Mouse (Mus musculus) cerebellum, adult 2 months (tissue): ENCODE results near the gene Pml. TPM values are rescaled to one million over a fixed set of nuclear protein-coding genes. Genes with fewer than 3 reads are reported as not detected.

Source experiments
- DNase-seq, 2 experiments: peaks; one replicate each; pipeline ENCODE4 v3.0.0; 2021
- H3K27ac ChIP-seq: fragments of 200-500 bp; 2 replicates; pipeline ENCODE4 v1.5.1; 2012; ENCODE audit warnings: low read length, control low read depth, inconsistent platforms; ENCODE audit not compliant: insufficient read depth
- H3K27me3 ChIP-seq: fragments of 200-500 bp; 2 replicates; pipeline ENCODE4 v1.6.1; 2012; ENCODE audit warnings: inconsistent platforms, mild to moderate bottlenecking, low read length, moderate library complexity; ENCODE audit not compliant: control insufficient read depth, insufficient read depth
- H3K4me1 ChIP-seq: fragments of 200-500 bp; 2 replicates; pipeline ENCODE4 v1.6.1; 2011; ENCODE audit warnings: low read length; ENCODE audit not compliant: control insufficient read depth, insufficient read depth
- H3K4me3 ChIP-seq: fragments of 200-500 bp; replicated peaks from 2 replicates; pipeline ENCODE3; 2011; ENCODE audit warnings: mild to moderate bottlenecking, low read depth, low read length, control low read depth; ENCODE audit not compliant: insufficient read depth
- CTCF ChIP-seq: fragments of 200-500 bp; IDR thresholded peaks from 2 replicates; pipeline ENCODE4 v1.5.1; 2011; ENCODE audit warnings: low read depth, mild to moderate bottlenecking, control low read depth, low read length, moderate library complexity, borderline replicate concordance; ENCODE audit not compliant: insufficient read depth
- POLR2A ChIP-seq: fragments of 200-500 bp; IDR thresholded peaks from 2 replicates; pipeline ENCODE4 v1.6.1; 2011; ENCODE audit warnings: low read length, control low read depth, borderline replicate concordance; ENCODE audit not compliant: insufficient read depth
- WGBS: fragments of 180-500 bp; shearing (Covaris S2); methylation state at CpG from one replicate; pipeline ENCODE4 v1.1.7; 2018; 5-methylcytosine and 5-hydroxymethylcytosine counted together
- polyA plus RNA-seq: library from polyadenylated mRNA; depleted of rRNA; stranded (reverse); fragments of >200 nt; gene quantifications from 2 replicates; pipeline ENCODE4 v1.2.3, GENCODE M21; 2012; rRNA removed

Gene Pml
- polyA plus RNA-seq = 9.9 and 12.2 TPM in 2 replicates

- peaks cover 9% of the 10 kb centered on the region for H3K4me1 ChIP-seq
- H3K4me3 ChIP-seq = peak within 1 kb of the TSS; percentile 99
- peak; percentile 69 to 72 for DNase-seq
- TF ChIP-seq CTCF = 0 out of 2 replicates have a peak, but pooled peaks have one; percentile 29
- peak; percentile 37; the same call in 1 of the 2 replicates for TF ChIP-seq POLR2A
- peak within 1 kb of the TSS; percentile 60; the same call in 1 of the 2 replicates for H3K27ac ChIP-seq
- WGBS = under 1% methylated on average over 16 of the region's 16 CpGs
- H3K27me3 ChIP-seq = no peaks in the 10 kb centered on the region
Measured at GRCm38 (mm10) chr9:58249592-58250192, at the start of gene Pml. TSS of gene Pml (minus strand) at chr9:58249786.

- 37% methylated on average over 4 of the region's 4 CpGs for WGBS
- Histone ChIP-seq H3K27ac (no peak overlapping the region), H3K27me3 (no peaks in the 10 kb centered on the region), H3K4me1 (no peaks in the 10 kb centered on the region), H3K4me3 (no peak overlapping the region)
- TF ChIP-seq POLR2A (no peak), CTCF (no peak)
- DNase-seq = no peak
Measured at GRCm38 (mm10) chr9:58297961-58298477, 48.4 kb upstream of the Pml start.

GRCm38 (mm10) chr9:58297065-58297464 is 47.5 kb upstream of the Pml start:
- DNase-seq = no peak
- no peaks in the 10 kb centered on the region for H3K4me1 ChIP-seq
- 85% methylated on average over 6 of the region's 6 CpGs for WGBS
- H3K27me3 ChIP-seq = no peaks in the 10 kb centered on the region
- H3K4me3 ChIP-seq = no peak overlapping the region
- H3K27ac ChIP-seq = no peak overlapping the region
- TF ChIP-seq CTCF (no peak), POLR2A (no peak)

- 55% methylated on average over 9 of the region's 9 CpGs for WGBS
- Histone ChIP-seq H3K4me3 (no peak overlapping the region), H3K4me1 (no peaks in the 10 kb centered on the region), H3K27me3 (no peaks in the 10 kb centered on the region), H3K27ac (no peak overlapping the region)
- DNase-seq = no peak
- TF ChIP-seq CTCF = no peak
- no peak for TF ChIP-seq POLR2A
Measured at GRCm38 (mm10) chr9:58295766-58296361, 46.3 kb upstream of the Pml start.

- Histone ChIP-seq H3K27ac (no peak overlapping the region), H3K4me3 (no peak overlapping the region), H3K27me3 (no peaks in the 10 kb centered on the region), H3K4me1 (no peaks in the 10 kb centered on the region)
- DNase-seq = no peak
- 81% methylated on average over 3 of the region's 3 CpGs for WGBS
- TF ChIP-seq POLR2A = no peak
- TF ChIP-seq CTCF = no peak
Measured at GRCm38 (mm10) chr9:58295345-58295744, 45.8 kb upstream of the Pml start.

- no peaks in the 10 kb centered on the region for H3K27me3 ChIP-seq
- no peak overlapping the region for H3K27ac ChIP-seq
- no peak for TF ChIP-seq POLR2A
- no peak for TF ChIP-seq CTCF
- no peak for DNase-seq
- H3K4me3 ChIP-seq = no peak overlapping the region
- no peaks in the 10 kb centered on the region for H3K4me1 ChIP-seq
- WGBS = 62% methylated on average over 7 of the region's 7 CpGs
Measured at GRCm38 (mm10) chr9:58294527-58294926, 44.9 kb upstream of the Pml start.

- H3K4me3 ChIP-seq = no peak overlapping the region
- no peak for TF ChIP-seq CTCF
- TF ChIP-seq POLR2A = no peak
- H3K27ac ChIP-seq = no peak overlapping the region
- H3K27me3 ChIP-seq = no peaks in the 10 kb centered on the region
- 88% methylated on average over 2 of the region's 2 CpGs for WGBS
- no peak for DNase-seq
- H3K4me1 ChIP-seq = no peaks in the 10 kb centered on the region
Measured at GRCm38 (mm10) chr9:58289901-58290300, 40.3 kb upstream of the Pml start.

- WGBS = 100% methylated on average over 1 of the region's 1 CpGs
- H3K4me3 ChIP-seq = no peak overlapping the region
- H3K27me3 ChIP-seq = no peaks in the 10 kb centered on the region
- no peak overlapping the region for H3K27ac ChIP-seq
- TF ChIP-seq CTCF = no peak
- no peak for TF ChIP-seq POLR2A
- no peak for DNase-seq
- H3K4me1 ChIP-seq = no peaks in the 10 kb centered on the region
Measured at GRCm38 (mm10) chr9:58289090-58289489, 39.5 kb upstream of the Pml start.
